Mouse (Mus musculus) natural killer cell, adult 2 months (primary cell): Measurements from ENCODE around the gene Olfr724.
"Not testable (repeated sequence)": the region's sequence is repeated elsewhere in the genome, so short reads cannot be mapped to it uniquely, and the experiment has no call there.

Experiments
- DNase-seq, 2 experiments: peaks; one replicate each; pipeline ENCODE4 v3.0.0; 2022; ENCODE audit warnings: low spot score in 2 of 2

The Olfr724 gene

GRCm38 (mm10) chr14:49963174-49963573, at the start of gene Olfr724:
Gene Olfr724 (minus strand): TSS chr14:49963274.
- not testable (repeated sequence) for DNase-seq

- no peak for DNase-seq
Measured at GRCm38 (mm10) chr14:49955890-49956289, 7.2 kb downstream of the Olfr724 start.

- DNase-seq: not testable (repeated sequence)
Measured at GRCm38 (mm10) chr14:49931687-49932086, 31.4 kb downstream of the Olfr724 start, which contains the start of gene Olfr723. Gene Olfr723 (minus strand): TSS chr14:49931787.
